Mouse (Mus musculus) heart, postnatal 0 days (tissue): ENCODE results near the gene Gabbr2. TPM values are rescaled to one million over a fixed set of nuclear protein-coding genes. Genes with fewer than 3 reads are reported as not detected.

Source experiments
- ATAC-seq: fragments of 200-750 bp; cut with Nextera tagmentation; 2 replicates; pipeline ENCODE4 v1.8.0; 2017; ENCODE audit warnings: low read depth, moderate number of reproducible peaks, moderate library complexity; ENCODE audit not compliant: insufficient read depth
- DNase-seq: peaks from one replicate; pipeline ENCODE4 v3.0.0-alpha.2; 2016; ENCODE audit warnings: low spot score
- H3K27ac ChIP-seq: fragments of 300-500 bp; sonication (generic); 2 replicates; pipeline ENCODE4 v1.5.1; 2014; ENCODE audit warnings: low read depth, mild to moderate bottlenecking
- H3K27me3 ChIP-seq: fragments of 300-500 bp; sonication (generic); 2 replicates; pipeline ENCODE4 v1.6.1; 2014; ENCODE audit warnings: low read length, mixed read lengths; ENCODE audit not compliant: control insufficient read depth, insufficient read depth
- H3K36me3 ChIP-seq: fragments of 300-500 bp; sonication (generic); replicated peaks from 2 replicates; pipeline ENCODE4 v1.6.1; 2014; ENCODE audit warnings: low read length, mixed read lengths; ENCODE audit not compliant: control insufficient read depth, insufficient read depth
- H3K4me1 ChIP-seq: fragments of 300-500 bp; sonication (generic); 2 replicates; pipeline ENCODE4 v1.6.1; 2014; ENCODE audit warnings: antibody characterized with exemption; ENCODE audit not compliant: control insufficient read depth, insufficient read depth
- H3K4me2 ChIP-seq: fragments of 300-500 bp; sonication (generic); 2 replicates; pipeline ENCODE4 v1.6.1; 2014; ENCODE audit warnings: low read depth, mild to moderate bottlenecking, low read length, moderate library complexity
- H3K4me3 ChIP-seq: fragments of 300-500 bp; sonication (generic); 2 replicates; pipeline ENCODE4 v1.5.1; 2014; ENCODE audit warnings: low read depth, low read length
- H3K9ac ChIP-seq: fragments of 300-500 bp; sonication (generic); replicated peaks from 2 replicates; pipeline ENCODE4 v1.6.1; 2014; ENCODE audit warnings: low read depth, low read length, mixed read lengths
- H3K9me3 ChIP-seq: fragments of 300-500 bp; sonication (generic); replicated peaks from 2 replicates; pipeline ENCODE4 v1.6.1; 2016; ENCODE audit warnings: low read length; ENCODE audit not compliant: control insufficient read depth
- CTCF ChIP-seq: IDR thresholded peaks from 2 replicates; pipeline ENCODE4 v1.5.1; 2016; ENCODE audit warnings: antibody characterized with exemption, control low read depth, low read depth
- EP300 ChIP-seq: IDR thresholded peaks from 2 replicates; pipeline ENCODE4 v1.6.1; 2016; ENCODE audit warnings: antibody characterized with exemption, low read depth
- WGBS: fragments of 180-500 bp; shearing (Covaris S2); extraction: QIAGEN DNeasy Blood & Tissue Kit; methylation state at CpG from one replicate; pipeline ENCODE4 v1.1.7; 2014; 5-methylcytosine and 5-hydroxymethylcytosine counted together
- polyA plus RNA-seq: library from polyadenylated mRNA; unstranded; fragments of >200 nt; fragmentation: Nextera tagmentation; extraction: Ambion mirVana; gene quantifications from 2 replicates; pipeline ENCODE4 v1.2.1, GENCODE M21; 2015
- total RNA-seq: library from RNA; depleted of rRNA; stranded (reverse); fragments of >200 nt; gene quantifications from 2 replicates; pipeline ENCODE4 v1.2.3, GENCODE M21; 2014; ENCODE audit warnings: low replicate concordance

The Gabbr2 gene
- total and polyA plus RNA-seq, 2 experiments from 2014 or later: 0.07 TPM; not detected in 1

GRCm38 (mm10) chr4:46883546-46883945 is 108.1 kb downstream of the Gabbr2 start:
- 38% methylated on average over 9 of the region's 9 CpGs for WGBS
- no peak overlapping the region for H3K4me2 ChIP-seq
- no peaks in the 10 kb centered on the region for H3K36me3 ChIP-seq
- no peak overlapping the region for H3K9ac ChIP-seq
- no peak for DNase-seq
- H3K9me3 ChIP-seq: no peaks in the 10 kb centered on the region
- H3K27me3 ChIP-seq: no peaks in the 10 kb centered on the region
- H3K4me1 ChIP-seq: peaks cover 7% of the 10 kb centered on the region; the same call in 1 of the 2 replicates
- no peak overlapping the region for H3K4me3 ChIP-seq
- ATAC-seq: peak; percentile 49
- TF ChIP-seq EP300 (no peak), CTCF (no peak)
- no peak overlapping the region for H3K27ac ChIP-seq

GRCm38 (mm10) chr4:46883047-46883446 is 108.6 kb downstream of the Gabbr2 start:
- Histone ChIP-seq H3K4me1 (peaks cover 7% of the 10 kb centered on the region; the same call in 1 of the 2 replicates), H3K27ac (no peak overlapping the region), H3K4me3 (no peak overlapping the region), H3K27me3 (no peaks in the 10 kb centered on the region), H3K9me3 (no peaks in the 10 kb centered on the region), H3K9ac (no peak overlapping the region), H3K36me3 (no peaks in the 10 kb centered on the region), H3K4me2 (no peak overlapping the region)
- TF ChIP-seq CTCF (no peak), EP300 (no peak)
- DNase-seq (no peak), ATAC-seq (0 out of 2 replicates have a peak, but pooled peaks have one; percentile 14)
- WGBS: 38% methylated on average over 10 of the region's 10 CpGs

DNA sequence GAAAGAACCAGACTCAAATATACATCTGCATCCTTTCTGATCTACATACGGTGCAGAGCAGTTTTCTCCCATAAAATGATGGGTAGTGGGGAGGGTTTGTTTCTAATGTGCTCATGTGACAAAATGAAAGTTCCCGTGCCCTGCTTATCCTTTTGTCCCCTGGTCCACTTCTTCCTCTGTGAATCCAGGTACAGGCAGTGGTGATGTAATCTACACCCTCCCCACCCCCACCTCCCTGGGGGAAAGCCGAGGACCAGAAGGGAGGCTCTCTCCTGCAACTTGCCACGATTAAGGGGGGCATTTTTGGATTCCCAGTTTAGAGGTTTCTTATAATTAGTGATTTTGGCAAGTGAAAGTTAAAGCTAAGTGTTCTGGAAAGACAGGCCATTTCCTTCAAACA is 110.4 kb downstream of the Gabbr2 start:
- DNase-seq (no peak), ATAC-seq (no peak)
- Histone ChIP-seq H3K4me2 (no peak overlapping the region), H3K4me1 (peaks cover 7% of the 10 kb centered on the region; the same call in 1 of the 2 replicates), H3K9ac (no peak overlapping the region), H3K27ac (no peak overlapping the region), H3K27me3 (no peaks in the 10 kb centered on the region), H3K9me3 (no peaks in the 10 kb centered on the region), H3K4me3 (no peak overlapping the region), H3K36me3 (no peaks in the 10 kb centered on the region)
- WGBS: 45% methylated on average over 4 of the region's 4 CpGs
- TF ChIP-seq CTCF (no peak), EP300 (no peak)

- Histone ChIP-seq H3K27me3 (no peaks in the 10 kb centered on the region), H3K27ac (no peak overlapping the region), H3K4me1 (peaks cover 7% of the 10 kb centered on the region; the same call in 1 of the 2 replicates), H3K4me2 (no peak overlapping the region), H3K9me3 (no peaks in the 10 kb centered on the region), H3K36me3 (no peaks in the 10 kb centered on the region), H3K9ac (no peak overlapping the region), H3K4me3 (no peak overlapping the region)
- no peak for ATAC-seq
- TF ChIP-seq EP300: no peak
- TF ChIP-seq CTCF: no peak
- DNase-seq: no peak
- WGBS: 50% methylated on average over 4 of the region's 4 CpGs
Measured at GRCm38 (mm10) chr4:46879943-46880342, 111.7 kb downstream of the Gabbr2 start.

- Histone ChIP-seq H3K4me3 (no peak overlapping the region), H3K27me3 (peaks cover 8% of the 10 kb centered on the region; the same call in 1 of the 2 replicates), H3K36me3 (no peaks in the 10 kb centered on the region), H3K9ac (no peak overlapping the region), H3K27ac (no peak overlapping the region), H3K4me2 (no peak overlapping the region), H3K9me3 (no peaks in the 10 kb centered on the region), H3K4me1 (no peaks in the 10 kb centered on the region)
- WGBS: 88% methylated on average over 4 of the region's 4 CpGs
- no peak for TF ChIP-seq EP300
- no peak for TF ChIP-seq CTCF
- no peak for DNase-seq
- no peak for ATAC-seq
Measured at GRCm38 (mm10) chr4:46872750-46873149, 118.9 kb downstream of the Gabbr2 start.

DNA sequence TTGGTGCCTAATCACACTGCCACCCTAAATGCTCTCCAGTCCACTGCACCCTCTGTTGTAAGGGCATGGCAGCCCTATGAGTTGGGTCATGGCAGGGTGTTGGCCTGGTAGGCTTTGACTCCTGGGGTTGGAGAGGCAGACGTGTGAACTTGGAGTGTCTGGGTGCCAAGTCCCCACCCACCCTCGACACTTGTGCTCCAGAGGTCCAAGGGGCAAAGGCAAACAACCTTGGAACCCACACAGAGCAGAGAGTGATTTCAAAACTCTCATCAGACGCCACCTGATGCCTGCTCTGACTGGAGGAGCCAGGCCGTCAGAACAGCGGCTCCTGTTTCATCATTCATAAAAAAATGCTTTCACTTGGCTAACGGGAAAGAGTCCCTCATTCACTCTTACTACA is 121.5 kb downstream of the Gabbr2 start:
- H3K27me3 ChIP-seq: peaks cover 8% of the 10 kb centered on the region; the same call in 1 of the 2 replicates

More for the DNA sequence above, 121.5 kb downstream of the Gabbr2 start:
- Histone ChIP-seq H3K4me2 (no peak overlapping the region), H3K27ac (no peak overlapping the region), H3K36me3 (no peaks in the 10 kb centered on the region), H3K4me3 (no peak overlapping the region), H3K9ac (no peak overlapping the region), H3K9me3 (no peaks in the 10 kb centered on the region), H3K4me1 (no peaks in the 10 kb centered on the region)
- TF ChIP-seq CTCF (no peak), EP300 (no peak)
- DNase-seq (no peak), ATAC-seq (no peak)
- 44% methylated on average over 6 of the region's 6 CpGs for WGBS
